Comparison of ENCODE assay signal across 8 mouse cellular contexts in genomic region chr11:102556031-102556715, GRCm38 (mm10). TPM values are rescaled to one million over a fixed set of nuclear protein-coding genes. Genes with fewer than 3 reads are reported as not detected.
DNase-seq lines count a peak whose midpoint lies in the region; ATAC-seq and TF ChIP-seq lines count a peak whose summit lies in the region.

TSS of gene Gpatch8 (minus strand) at chr11:102556392.

- peak; percentile 85 for ATAC-seq in Patski
- ATAC-seq in hindbrain, embryonic 13.5 days (ENCODE audit: low FRiP score) = peak; percentile 94

- CTCF ChIA-PET in Patski (lab: Charles Lee) = no interaction called here

- peak within 1 kb of the TSS; percentile 92 for H3K9ac ChIP-seq in hindbrain, embryonic 13.5 days

- H3K9me3 ChIP-seq in hindbrain, embryonic 13.5 days = no peaks in the 10 kb centered on the region

- peaks cover 4% of the 10 kb centered on the region for H3K27me3 ChIP-seq in Patski
- H3K27me3 ChIP-seq in hindbrain, embryonic 13.5 days = no peaks in the 10 kb centered on the region

- POLR2A ChIA-PET in Patski (lab: Charles Lee) = interaction anchor here (0.8 to 1.6 kb wide), 3 partner anchors 22 to 71 kb away, joined by 3 to 5 read pairs (median 3); no protein-coding TSS in a partner anchor

- H3K4me3 ChIP-seq in hindbrain, embryonic 13.5 days = peak within 1 kb of the TSS; percentile 70

- in situ Hi-C loops in Patski (cut with MboI; ENCODE audit: low pct_unique_long_range_greater_than_20kb) = no loop called here

- peak within 1 kb of the TSS; percentile 99 for H3K27ac ChIP-seq in hindbrain, embryonic 13.5 days

- DNase-seq in Patski (ENCODE audit: low read depth, low spot score) = peak; percentile 86
- DNase-seq in cerebellum, postnatal 14 days = peak; percentile 96
- DNase-seq in frontal cortex, postnatal 14 days (ENCODE audit: low spot score in 2 of 2) = peak; percentile 93 to 95
- DNase-seq in layer of hippocampus, postnatal 25 days (ENCODE audit: extremely low spot score in 1 of 2, low spot score in 1 of 2) = peak; percentile 84 to 87
- DNase-seq in lung, postnatal 25 days (ENCODE audit: low spot score) = peak; percentile 96
- peak; percentile 96 for DNase-seq in retina, embryonic 14.5 days (ENCODE audit: low spot score)
- peak; percentile 93 for DNase-seq in thymus, postnatal 4 days

- peak within 1 kb of the TSS; percentile 83 for H3K4me2 ChIP-seq in hindbrain, embryonic 13.5 days

- H3K4me1 ChIP-seq in hindbrain, embryonic 13.5 days (replicated peaks) = peaks cover 34% of the 10 kb centered on the region

- no peak for TF ChIP-seq CTCF in Patski (IDR thresholded peaks at IDR 0.05)

- no peaks in the 10 kb centered on the region for H3K36me3 ChIP-seq in hindbrain, embryonic 13.5 days

- under 1% methylated on average over 53 of the region's 55 CpGs for WGBS in hindbrain, embryonic 13.5 days

RNA-seq across cellular contexts. Expression of gene Gpatch8, which starts in this region (rescaled TPM):
- 27.5 TPM for polyA plus RNA-seq in Patski (2021)
- 83.4 and 86.1 TPM in 2 replicates for polyA plus RNA-seq in hindbrain, embryonic 13.5 days (2015; fragmentation: Nextera tagmentation; extraction: Ambion mirVana)
- total RNA-seq in layer of hippocampus, postnatal 25 days (2021) = 10 to 100 TPM; 38.3 to 49.4 TPM

Comparison
In these comparisons a context has a peak if more than half of its experiments do, and no peak if none do; other contexts are left out.
1. Peak in every context shown above with its lines: DNase-seq, ATAC-seq, H3K4me3 ChIP-seq and H3K27ac ChIP-seq.